Mouse (Mus musculus) hindbrain, postnatal 0 days (tissue): Measurements from ENCODE around the gene Pde4b. TPM values are rescaled to one million over a fixed set of nuclear protein-coding genes. Genes with fewer than 3 reads are reported as not detected.
A peak's percentile ranks its signal among the peaks of the same experiment; 100 is the strongest.

Source experiments
- ATAC-seq: fragments of 200-750 bp; cut with Nextera tagmentation; 2 replicates; pipeline ENCODE4 v1.8.0; 2017; ENCODE audit warnings: mild to moderate bottlenecking, moderate TSS enrichment, moderate library complexity
- DNase-seq: peaks from one replicate; pipeline ENCODE4 v3.0.0-alpha.2; 2015; ENCODE audit warnings: low spot score
- H3K27ac ChIP-seq: fragments of 300-500 bp; sonication (generic); 2 replicates; pipeline ENCODE4 v1.5.1; 2014; ENCODE audit warnings: mild to moderate bottlenecking
- H3K27me3 ChIP-seq: fragments of 300-500 bp; sonication (generic); 2 replicates; pipeline ENCODE4 v1.6.1; 2014; ENCODE audit warnings: low read length, mixed read lengths; ENCODE audit not compliant: insufficient read depth
- H3K36me3 ChIP-seq: fragments of 300-500 bp; sonication (generic); 2 replicates; pipeline ENCODE4 v1.6.1; 2014; ENCODE audit warnings: low read length, mixed read lengths; ENCODE audit not compliant: insufficient read depth
- H3K4me1 ChIP-seq: fragments of 300-500 bp; sonication (generic); 2 replicates; pipeline ENCODE4 v1.6.1; 2014; ENCODE audit warnings: antibody characterized with exemption, low read length, mixed read lengths; ENCODE audit not compliant: insufficient read depth
- H3K4me2 ChIP-seq: fragments of 300-500 bp; sonication (generic); 2 replicates; pipeline ENCODE4 v1.6.1; 2014; ENCODE audit warnings: low read depth, mild to moderate bottlenecking, low read length, moderate library complexity, mixed read lengths
- H3K4me3 ChIP-seq: fragments of 300-500 bp; sonication (generic); 2 replicates; pipeline ENCODE4 v1.5.1; 2014; ENCODE audit warnings: low read length
- H3K9ac ChIP-seq: fragments of 300-500 bp; sonication (generic); replicated peaks from 2 replicates; pipeline ENCODE4 v1.6.1; 2014; ENCODE audit warnings: mild to moderate bottlenecking, low read length, moderate library complexity, mixed read lengths
- H3K9me3 ChIP-seq: fragments of 300-500 bp; sonication (generic); 2 replicates; pipeline ENCODE4 v1.6.1; 2016; ENCODE audit warnings: low read length, mixed read lengths
- CTCF ChIP-seq: IDR thresholded peaks from 2 replicates; pipeline ENCODE4 v1.5.1; 2016; ENCODE audit warnings: antibody characterized with exemption, control low read depth, low read depth
- WGBS: fragments of 180-500 bp; shearing (Covaris S2); extraction: QIAGEN DNeasy Blood & Tissue Kit; methylation state at CpG from one replicate; pipeline ENCODE4 v1.1.7; 2014; 5-methylcytosine and 5-hydroxymethylcytosine counted together
- polyA plus RNA-seq: library from polyadenylated mRNA; unstranded; fragments of >200 nt; fragmentation: Nextera tagmentation; extraction: Ambion mirVana; gene quantifications from 2 replicates; pipeline ENCODE4 v1.2.1, GENCODE M21; 2015
- total RNA-seq: library from RNA; depleted of rRNA; stranded (reverse); fragments of >200 nt; gene quantifications from 2 replicates; pipeline ENCODE4 v1.2.3, GENCODE M21; 2014

Gene Pde4b
- total and polyA plus RNA-seq, 2 experiments from 2014 or later = 46.8 to 62.5 TPM

DNA sequence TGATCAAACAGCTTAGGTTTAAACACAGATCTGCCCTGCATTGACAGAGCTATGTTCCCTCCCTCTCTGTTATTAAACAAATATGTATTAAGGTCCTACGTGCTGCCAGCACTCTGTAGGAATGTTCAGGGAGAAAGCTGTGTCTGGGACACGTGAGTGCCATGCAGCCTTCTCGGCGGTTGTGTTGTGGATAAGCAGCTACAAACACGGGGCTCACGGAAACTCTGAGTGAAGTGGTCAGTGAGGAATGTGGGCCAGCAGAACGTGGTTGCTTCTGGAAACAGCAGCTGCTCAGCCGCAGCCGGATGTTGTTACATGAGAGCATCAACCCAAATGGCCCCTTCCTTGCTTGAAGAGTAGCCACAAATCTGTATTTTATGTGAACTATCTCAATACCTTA, 547.9 kb downstream of the Pde4b start:
- H3K9me3 ChIP-seq = no peaks in the 10 kb centered on the region
- H3K4me1 ChIP-seq = no peaks in the 10 kb centered on the region
- H3K9ac ChIP-seq = no peak overlapping the region
- H3K4me3 ChIP-seq = no peak overlapping the region
- no peaks in the 10 kb centered on the region for H3K27me3 ChIP-seq
- no peak overlapping the region for H3K4me2 ChIP-seq
- DNase-seq (no peak), ATAC-seq (no peak)
- H3K36me3 ChIP-seq = no peaks in the 10 kb centered on the region
- H3K27ac ChIP-seq = no peak overlapping the region
- TF ChIP-seq CTCF = no peak
- WGBS = 78% methylated on average over 9 of the region's 9 CpGs

DNA sequence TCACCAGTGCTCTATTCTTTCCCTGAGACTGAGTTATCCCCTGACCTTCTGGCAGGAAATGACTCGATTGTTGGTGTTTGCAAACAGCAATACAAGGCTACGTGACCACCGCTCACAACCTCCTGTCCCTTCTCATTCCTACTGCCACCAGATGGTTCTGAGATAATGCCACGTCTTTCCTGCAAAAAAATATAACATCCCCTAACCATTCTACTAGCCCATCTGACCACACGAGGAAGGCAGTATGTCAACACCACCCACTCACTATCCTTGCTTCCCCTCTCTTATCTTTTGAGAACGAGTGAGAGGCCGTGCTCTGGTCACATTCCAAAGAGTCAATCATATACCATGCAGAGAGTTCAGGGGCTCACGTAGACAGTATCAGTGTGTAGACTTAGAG, 548.6 kb downstream of the Pde4b start:
- no peak for ATAC-seq
- Histone ChIP-seq H3K27ac (no peak overlapping the region), H3K4me1 (no peaks in the 10 kb centered on the region), H3K9me3 (no peaks in the 10 kb centered on the region), H3K36me3 (no peaks in the 10 kb centered on the region), H3K27me3 (no peaks in the 10 kb centered on the region), H3K4me3 (no peak overlapping the region), H3K4me2 (no peak overlapping the region), H3K9ac (no peak overlapping the region)
- TF ChIP-seq CTCF = no peak
- no peak for DNase-seq
- 80% methylated on average over 8 of the region's 8 CpGs for WGBS

DNA sequence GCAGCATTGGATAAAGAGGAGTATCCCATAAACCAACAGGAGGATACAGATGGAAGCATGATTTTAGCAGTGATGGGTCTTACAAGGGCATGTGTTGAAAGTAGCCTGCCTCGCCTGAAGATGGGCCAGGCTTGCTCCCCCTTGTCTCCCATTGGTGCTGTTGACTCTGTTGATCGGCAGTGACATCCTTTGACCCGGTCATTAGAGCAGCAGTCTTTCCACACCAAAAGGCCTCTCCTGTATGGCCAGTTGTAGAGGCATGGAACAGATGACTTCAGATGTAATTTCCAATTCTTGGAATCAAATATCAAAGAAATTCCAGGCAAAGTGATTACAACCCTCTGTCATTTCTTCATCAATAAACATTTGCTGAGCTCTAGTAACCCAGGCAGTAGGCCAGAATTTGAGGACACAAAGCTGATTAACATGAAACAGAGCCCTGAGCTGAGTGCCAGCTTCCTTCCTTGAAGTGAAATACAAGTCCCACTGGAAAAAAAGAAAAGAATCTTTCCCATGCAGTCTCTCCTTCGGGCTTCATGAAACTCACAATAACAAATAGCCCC, 550.1 kb downstream of the Pde4b start:
- H3K36me3 ChIP-seq = no peaks in the 10 kb centered on the region
- no peak for TF ChIP-seq CTCF
- ATAC-seq (no peak), DNase-seq (peak; percentile 21)
- H3K27ac ChIP-seq = no peak overlapping the region
- no peaks in the 10 kb centered on the region for H3K4me1 ChIP-seq
- no peaks in the 10 kb centered on the region for H3K9me3 ChIP-seq
- H3K27me3 ChIP-seq = no peaks in the 10 kb centered on the region
- no peak overlapping the region for H3K4me2 ChIP-seq
- 79% methylated on average over 4 of the region's 4 CpGs for WGBS
- H3K9ac ChIP-seq = no peak overlapping the region
- no peak overlapping the region for H3K4me3 ChIP-seq

DNA sequence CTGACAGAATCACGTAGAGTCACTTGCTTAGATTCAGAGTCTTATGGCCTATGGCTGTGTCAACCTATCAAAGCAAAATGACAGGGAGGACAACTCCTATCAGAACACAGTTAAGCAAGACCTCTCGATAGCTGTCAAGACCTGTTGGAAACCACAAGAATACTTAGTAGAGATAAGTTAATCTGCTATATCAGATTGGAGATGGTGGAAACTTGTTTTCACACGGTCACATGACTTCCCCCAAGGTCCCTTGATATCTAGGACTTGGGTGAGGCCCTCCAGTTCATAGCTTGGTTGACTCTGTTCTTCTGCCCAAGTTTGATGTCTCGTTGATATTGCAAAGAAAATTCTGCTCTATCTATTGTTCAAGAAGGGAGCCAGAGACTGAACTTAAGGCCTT, 553.6 kb downstream of the Pde4b start:
- H3K4me3 ChIP-seq = no peak overlapping the region
- H3K27me3 ChIP-seq = no peaks in the 10 kb centered on the region
- H3K4me2 ChIP-seq = no peak overlapping the region
- DNase-seq = no peak
- no peak for ATAC-seq
- no peak overlapping the region for H3K27ac ChIP-seq
- no peaks in the 10 kb centered on the region for H3K9me3 ChIP-seq
- no peaks in the 10 kb centered on the region for H3K4me1 ChIP-seq
- no peaks in the 10 kb centered on the region for H3K36me3 ChIP-seq
- WGBS = 92% methylated on average over 4 of the region's 4 CpGs
- no peak overlapping the region for H3K9ac ChIP-seq
- TF ChIP-seq CTCF = no peak

DNA sequence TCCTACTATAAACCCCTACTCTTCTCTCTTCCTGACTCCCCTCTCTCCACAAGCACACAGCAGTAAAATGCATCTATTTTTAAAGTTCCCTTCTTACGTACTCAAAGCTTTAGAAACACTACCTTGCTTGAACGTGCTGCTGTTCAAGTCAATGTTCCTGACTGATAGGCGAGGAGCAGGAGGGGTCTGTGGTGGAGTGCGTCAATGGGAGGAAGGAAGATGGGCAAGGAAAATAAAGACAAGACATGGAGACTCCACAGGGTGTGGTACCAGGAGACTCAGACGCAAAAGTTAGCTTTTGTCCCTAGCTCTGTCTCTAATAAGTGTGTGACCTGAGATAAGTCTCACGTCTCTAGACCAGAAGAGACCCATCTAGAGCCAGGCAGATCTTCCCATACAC, 556.7 kb downstream of the Pde4b start:
- H3K27me3 ChIP-seq = no peaks in the 10 kb centered on the region
- no peak overlapping the region for H3K27ac ChIP-seq
- H3K9ac ChIP-seq = no peak overlapping the region
- ATAC-seq = no peak
- TF ChIP-seq CTCF = no peak
- H3K4me1 ChIP-seq = no peaks in the 10 kb centered on the region
- H3K9me3 ChIP-seq = no peaks in the 10 kb centered on the region
- H3K4me2 ChIP-seq = no peak overlapping the region
- H3K36me3 ChIP-seq = no peaks in the 10 kb centered on the region
- DNase-seq = no peak
- no peak overlapping the region for H3K4me3 ChIP-seq
- 79% methylated on average over 6 of the region's 6 CpGs for WGBS

DNA sequence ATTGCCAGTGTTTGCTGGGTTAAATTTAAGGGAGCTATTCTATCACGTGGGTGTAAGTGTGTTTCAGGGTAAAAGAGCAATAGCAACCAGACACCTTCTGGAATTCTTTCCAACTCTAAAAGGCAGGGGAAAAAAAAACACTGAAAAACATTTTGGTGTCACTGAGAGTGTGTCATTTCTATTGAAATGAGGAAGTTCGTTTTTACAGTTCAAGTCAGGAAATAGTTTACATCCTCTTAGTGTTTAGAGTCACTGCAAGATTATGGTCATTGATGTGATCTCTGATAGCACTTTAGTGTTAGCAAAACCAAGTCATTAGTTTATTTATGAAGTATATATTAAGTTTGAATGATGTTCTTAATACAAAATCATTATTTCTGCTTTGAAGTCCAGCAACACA, 559.7 kb downstream of the Pde4b start:
- WGBS = 69% methylated on average over 2 of the region's 2 CpGs
- no peak overlapping the region for H3K9ac ChIP-seq
- H3K4me3 ChIP-seq = no peak overlapping the region
- DNase-seq (no peak), ATAC-seq (no peak)
- no peak overlapping the region for H3K27ac ChIP-seq
- H3K9me3 ChIP-seq = no peaks in the 10 kb centered on the region
- no peak overlapping the region for H3K4me2 ChIP-seq
- H3K4me1 ChIP-seq = no peaks in the 10 kb centered on the region
- H3K27me3 ChIP-seq = no peaks in the 10 kb centered on the region
- no peaks in the 10 kb centered on the region for H3K36me3 ChIP-seq
- no peak for TF ChIP-seq CTCF

DNA sequence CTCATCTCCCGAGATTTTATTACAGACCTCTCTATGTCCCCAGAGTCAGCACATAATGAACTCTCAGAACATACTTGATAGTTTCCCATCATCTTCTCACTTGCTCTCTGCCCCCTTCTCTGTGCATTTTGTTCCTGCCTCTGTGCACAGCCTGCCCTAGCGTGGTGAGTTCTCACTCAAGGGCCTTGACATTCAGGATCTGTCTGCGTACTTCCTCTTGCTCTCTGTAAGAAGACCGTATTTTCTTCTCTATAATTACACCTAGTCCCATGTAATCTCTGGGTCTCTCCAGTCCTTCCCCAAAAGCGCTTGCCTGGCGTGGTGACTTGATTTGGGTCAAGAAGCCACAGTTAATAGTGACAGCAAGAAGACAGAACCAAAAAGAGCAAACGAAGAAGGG, 568.0 kb downstream of the Pde4b start:
- no peak overlapping the region for H3K4me3 ChIP-seq
- no peak overlapping the region for H3K27ac ChIP-seq
- no peaks in the 10 kb centered on the region for H3K4me1 ChIP-seq
- ATAC-seq (no peak), DNase-seq (no peak)
- no peak for TF ChIP-seq CTCF
- H3K9ac ChIP-seq = no peak overlapping the region
- H3K9me3 ChIP-seq = no peaks in the 10 kb centered on the region
- no peak overlapping the region for H3K4me2 ChIP-seq
- 89% methylated on average over 7 of the region's 7 CpGs for WGBS
- H3K36me3 ChIP-seq = no peaks in the 10 kb centered on the region
- no peaks in the 10 kb centered on the region for H3K27me3 ChIP-seq
